Mouse (Mus musculus): ENCODE measurements around the gene Frmd4b. TPM values are rescaled to one million over a fixed set of nuclear protein-coding genes. Genes with fewer than 3 reads are reported as not detected.

The Frmd4b gene
- polyA plus RNA-seq, 1 experiment = 4.8 TPM

GRCm38 (mm10) chr6:97412403-97412802, 204.9 kb downstream of the Frmd4b start:
- Histone ChIP-seq H3K36me3 (ENCODE audit: control insufficient read depth, insufficient read depth, low read length) (no peaks in the 10 kb centered on the region), H3K4me3 (ENCODE audit: low read depth, low read length) (no peak overlapping the region), H3K27ac (ENCODE audit: insufficient read depth, low read depth, low read length) (no peak overlapping the region), H3K4me1 (ENCODE audit: control insufficient read depth, insufficient read depth, insufficient read length, low read length) (peaks cover 11% of the 10 kb centered on the region; the same call in 1 of the 2 replicates), H3K27me3 (ENCODE audit: control insufficient read depth, insufficient read depth, low read length) (no peaks in the 10 kb centered on the region)
- TF ChIP-seq CTCF (IDR thresholded peaks at IDR 0.05; ENCODE audit: extremely low read depth, insufficient read length, insufficient replicate concordance, low read depth, low read length) (no peak), POLR2A (IDR thresholded peaks at IDR 0.05; ENCODE audit: low read depth, low read length) (no peak)
- 92% methylated on average over 15 of the region's 15 CpGs for WGBS

GRCm38 (mm10) chr6:97411327-97411726, 206.0 kb downstream of the Frmd4b start:
- Histone ChIP-seq H3K36me3 (ENCODE audit: control insufficient read depth, insufficient read depth, low read length) (no peaks in the 10 kb centered on the region), H3K27ac (ENCODE audit: insufficient read depth, low read depth, low read length) (no peak overlapping the region), H3K4me3 (ENCODE audit: low read depth, low read length) (no peak overlapping the region), H3K4me1 (ENCODE audit: control insufficient read depth, insufficient read depth, insufficient read length, low read length) (peaks cover 14% of the 10 kb centered on the region; the same call in 1 of the 2 replicates), H3K27me3 (ENCODE audit: control insufficient read depth, insufficient read depth, low read length) (no peaks in the 10 kb centered on the region)
- WGBS = 85% methylated on average over 6 of the region's 6 CpGs
- no peak for TF ChIP-seq CTCF (IDR thresholded peaks at IDR 0.05; ENCODE audit: extremely low read depth, insufficient read length, insufficient replicate concordance, low read depth, low read length)
- TF ChIP-seq POLR2A (IDR thresholded peaks at IDR 0.05; ENCODE audit: low read depth, low read length) = no peak

- Histone ChIP-seq H3K4me3 (ENCODE audit: low read depth, low read length) (no peak overlapping the region), H3K27ac (ENCODE audit: insufficient read depth, low read depth, low read length) (no peak overlapping the region; the same call in 1 of the 2 replicates), H3K27me3 (ENCODE audit: control insufficient read depth, insufficient read depth, low read length) (no peaks in the 10 kb centered on the region), H3K4me1 (ENCODE audit: control insufficient read depth, insufficient read depth, insufficient read length, low read length) (peaks cover 16% of the 10 kb centered on the region; the same call in 1 of the 2 replicates), H3K36me3 (ENCODE audit: control insufficient read depth, insufficient read depth, low read length) (no peaks in the 10 kb centered on the region)
- TF ChIP-seq POLR2A (IDR thresholded peaks at IDR 0.05; ENCODE audit: low read depth, low read length) (no peak), CTCF (IDR thresholded peaks at IDR 0.05; ENCODE audit: extremely low read depth, insufficient read length, insufficient replicate concordance, low read depth, low read length) (no peak)
- WGBS = 17% methylated on average over 5 of the region's 5 CpGs
These were observed 207.7 kb downstream of the Frmd4b start for GRCm38 (mm10) chr6:97409467-97410239.

- Histone ChIP-seq H3K4me3 (ENCODE audit: low read depth, low read length) (no peak overlapping the region), H3K27ac (ENCODE audit: insufficient read depth, low read depth, low read length) (no peak overlapping the region), H3K36me3 (ENCODE audit: control insufficient read depth, insufficient read depth, low read length) (no peaks in the 10 kb centered on the region), H3K27me3 (ENCODE audit: control insufficient read depth, insufficient read depth, low read length) (no peaks in the 10 kb centered on the region), H3K4me1 (ENCODE audit: control insufficient read depth, insufficient read depth, insufficient read length, low read length) (peaks cover 16% of the 10 kb centered on the region; the same call in 1 of the 2 replicates)
- TF ChIP-seq POLR2A (IDR thresholded peaks at IDR 0.05; ENCODE audit: low read depth, low read length) = no peak
- no peak for TF ChIP-seq CTCF (IDR thresholded peaks at IDR 0.05; ENCODE audit: extremely low read depth, insufficient read length, insufficient replicate concordance, low read depth, low read length)
- WGBS = 82% methylated on average over 3 of the region's 3 CpGs
These were observed 209.4 kb downstream of the Frmd4b start for GRCm38 (mm10) chr6:97407914-97408313.

- 80% methylated on average over 5 of the region's 5 CpGs for WGBS
- Histone ChIP-seq H3K27ac (ENCODE audit: insufficient read depth, low read depth, low read length) (no peak overlapping the region), H3K4me3 (ENCODE audit: low read depth, low read length) (no peak overlapping the region), H3K4me1 (ENCODE audit: control insufficient read depth, insufficient read depth, insufficient read length, low read length) (peaks cover 16% of the 10 kb centered on the region; the same call in 1 of the 2 replicates), H3K27me3 (ENCODE audit: control insufficient read depth, insufficient read depth, low read length) (no peaks in the 10 kb centered on the region), H3K36me3 (ENCODE audit: control insufficient read depth, insufficient read depth, low read length) (no peaks in the 10 kb centered on the region)
- no peak for TF ChIP-seq POLR2A (IDR thresholded peaks at IDR 0.05; ENCODE audit: low read depth, low read length)
- no peak for TF ChIP-seq CTCF (IDR thresholded peaks at IDR 0.05; ENCODE audit: extremely low read depth, insufficient read length, insufficient replicate concordance, low read depth, low read length)
These were observed 209.9 kb downstream of the Frmd4b start for GRCm38 (mm10) chr6:97407425-97407824.

GRCm38 (mm10) chr6:97405311-97405710, 212.0 kb downstream of the Frmd4b start:
- no peak for TF ChIP-seq POLR2A (IDR thresholded peaks at IDR 0.05; ENCODE audit: low read depth, low read length)
- no peak for TF ChIP-seq CTCF (IDR thresholded peaks at IDR 0.05; ENCODE audit: extremely low read depth, insufficient read length, insufficient replicate concordance, low read depth, low read length)
- H3K4me1 ChIP-seq (ENCODE audit: control insufficient read depth, insufficient read depth, insufficient read length, low read length) = peaks cover 12% of the 10 kb centered on the region; the same call in 1 of the 2 replicates
- no peak overlapping the region for H3K4me3 ChIP-seq (ENCODE audit: low read depth, low read length)
- H3K27ac ChIP-seq (ENCODE audit: insufficient read depth, low read depth, low read length) = no peak overlapping the region
- no peaks in the 10 kb centered on the region for H3K36me3 ChIP-seq (ENCODE audit: control insufficient read depth, insufficient read depth, low read length)
- no peaks in the 10 kb centered on the region for H3K27me3 ChIP-seq (ENCODE audit: control insufficient read depth, insufficient read depth, low read length)
- 26% methylated on average over 7 of the region's 7 CpGs for WGBS

GRCm38 (mm10) chr6:97402822-97403472, 214.4 kb downstream of the Frmd4b start:
- Histone ChIP-seq H3K27me3 (ENCODE audit: control insufficient read depth, insufficient read depth, low read length) (no peaks in the 10 kb centered on the region), H3K4me1 (ENCODE audit: control insufficient read depth, insufficient read depth, insufficient read length, low read length) (peaks cover 8% of the 10 kb centered on the region; the same call in 1 of the 2 replicates), H3K36me3 (ENCODE audit: control insufficient read depth, insufficient read depth, low read length) (no peaks in the 10 kb centered on the region), H3K27ac (ENCODE audit: insufficient read depth, low read depth, low read length) (no peak overlapping the region), H3K4me3 (ENCODE audit: low read depth, low read length) (no peak overlapping the region)
- WGBS = 81% methylated on average over 10 of the region's 10 CpGs
- TF ChIP-seq CTCF (IDR thresholded peaks at IDR 0.05; ENCODE audit: extremely low read depth, insufficient read length, insufficient replicate concordance, low read depth, low read length) (no peak), POLR2A (IDR thresholded peaks at IDR 0.05; ENCODE audit: low read depth, low read length) (no peak)

Data from small intestine, adult 2 months (tissue).